Mouse (Mus musculus) cerebellum, adult 9-11 months (tissue): ENCODE data around the gene Atp8a1.
A peak's percentile ranks its signal among the peaks of the same experiment; 100 is the strongest.
"Not testable (repeated sequence)": the region's sequence is repeated elsewhere in the genome, so short reads cannot be mapped to it uniquely, and the experiment has no call there.

Experiments
- DNase-seq: peaks from one replicate; pipeline ENCODE4 v3.0.0; 2022

Gene Atp8a1

GRCm38 (mm10) chr5:67826278-67826677 is 21.0 kb downstream of the Atp8a1 start:
- DNase-seq, result no peak

- DNase-seq, result peak; percentile 48
Observed at GRCm38 (mm10) chr5:67824600-67824999, 22.6 kb downstream of the Atp8a1 start.

DNA sequence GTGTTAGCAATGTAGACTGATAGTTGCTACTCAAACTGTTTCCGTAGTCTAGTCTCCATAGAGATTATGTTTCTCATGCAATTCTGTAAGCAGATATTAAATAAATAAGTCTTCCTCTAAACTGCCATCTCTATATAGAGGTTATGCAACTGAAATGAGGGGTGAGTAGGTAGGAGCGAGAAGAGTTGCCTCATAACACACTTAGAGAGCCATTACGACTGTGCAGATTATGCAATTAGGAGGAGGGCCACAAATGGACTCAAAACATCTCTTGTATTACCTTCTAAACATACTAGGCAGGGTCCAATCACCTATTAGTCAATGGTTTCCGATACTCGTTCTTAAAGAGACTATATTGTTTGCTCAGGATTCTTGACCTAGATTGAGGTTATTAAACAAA is 23.5 kb downstream of the Atp8a1 start:
- DNase-seq, result no peak

DNA sequence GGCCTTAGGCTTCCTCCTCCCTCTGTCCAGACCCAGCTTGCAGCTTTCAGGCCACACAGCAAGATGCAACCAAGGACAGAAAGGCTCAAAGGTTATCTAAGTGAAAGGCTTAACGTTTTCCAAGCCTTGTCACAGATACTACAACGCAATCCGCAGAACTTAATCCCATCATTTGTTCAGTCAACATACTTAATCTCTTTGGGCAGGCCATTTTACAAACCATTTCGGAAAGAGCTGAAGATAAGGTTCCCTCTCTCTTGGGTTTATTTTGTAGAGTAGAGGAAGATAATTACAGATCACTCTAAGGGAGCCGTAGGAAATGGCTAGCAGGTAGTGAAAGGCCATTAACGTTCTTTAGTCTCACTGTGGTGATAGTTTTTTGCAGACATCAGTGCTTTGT is 24.6 kb downstream of the Atp8a1 start:
- DNase-seq, result no peak

GRCm38 (mm10) chr5:67821987-67822401 is 25.2 kb downstream of the Atp8a1 start:
- no peak for DNase-seq

DNA sequence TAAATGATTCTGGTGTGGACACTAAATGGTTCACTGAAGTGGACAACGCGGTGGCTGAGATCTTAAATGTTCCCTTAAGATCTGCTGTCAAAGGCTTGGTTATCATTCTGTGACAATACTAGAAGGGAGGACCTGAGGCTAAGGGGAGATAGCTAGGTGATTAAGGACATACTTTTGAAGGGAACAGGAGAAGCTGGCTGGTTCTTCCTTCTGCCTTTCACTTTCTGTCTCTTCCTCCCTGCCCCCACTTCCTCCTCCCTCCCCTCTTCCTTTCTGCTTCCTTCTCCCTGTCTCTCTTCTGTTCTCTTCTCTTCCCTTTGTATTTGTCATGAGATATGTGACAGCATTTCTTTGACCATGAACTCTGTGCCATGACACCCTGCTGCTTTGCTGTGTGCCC is 26.0 kb downstream of the Atp8a1 start:
- no peak for DNase-seq

DNA sequence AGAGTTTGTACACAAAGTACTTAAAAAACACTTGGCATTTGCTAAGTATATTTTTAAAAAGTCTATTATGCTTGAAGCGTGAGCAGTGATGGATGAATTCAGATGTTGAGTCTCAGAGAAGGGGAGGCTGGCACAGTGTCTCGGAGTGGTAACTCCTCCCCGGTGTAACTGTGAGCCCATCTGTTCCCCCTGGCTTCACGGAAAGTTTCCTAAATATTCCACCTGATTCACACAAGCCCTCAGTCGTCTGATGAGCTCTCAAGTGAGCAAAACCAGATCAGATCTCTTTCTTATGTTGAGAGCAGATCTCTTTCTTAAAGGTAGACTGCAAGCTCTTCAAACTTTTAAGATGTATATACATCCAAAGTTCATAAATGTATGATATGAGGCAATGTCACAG is 27.8 kb downstream of the Atp8a1 start:
- peak; percentile 60 for DNase-seq

- no peak for DNase-seq
Observed at GRCm38 (mm10) chr5:67815572-67816325, 31.5 kb downstream of the Atp8a1 start.

DNA sequence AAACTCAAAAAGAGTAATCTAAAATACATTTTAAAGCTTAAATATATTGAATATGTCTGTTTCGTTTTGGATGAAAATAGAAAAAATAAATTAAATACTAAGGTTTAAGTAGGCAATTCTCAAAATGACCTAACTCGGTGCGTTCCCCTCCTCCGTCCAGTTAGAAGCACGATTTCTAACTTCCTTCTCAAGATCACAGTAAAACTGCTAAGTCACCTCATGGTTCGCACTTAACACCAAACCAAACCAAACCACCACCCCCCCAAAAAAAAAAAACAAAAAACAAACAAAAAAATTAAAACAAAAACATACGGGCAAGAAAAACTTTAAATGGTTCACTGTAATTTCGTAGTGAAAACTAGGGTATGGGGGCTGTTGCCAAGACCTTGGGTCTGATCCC is 32.2 kb downstream of the Atp8a1 start:
- DNase-seq, result not testable (repeated sequence)

- DNase-seq, result no peak
Observed at GRCm38 (mm10) chr5:67814437-67814965, 32.7 kb downstream of the Atp8a1 start.

GRCm38 (mm10) chr5:67813334-67813733 is 33.9 kb downstream of the Atp8a1 start:
- no peak for DNase-seq

DNA sequence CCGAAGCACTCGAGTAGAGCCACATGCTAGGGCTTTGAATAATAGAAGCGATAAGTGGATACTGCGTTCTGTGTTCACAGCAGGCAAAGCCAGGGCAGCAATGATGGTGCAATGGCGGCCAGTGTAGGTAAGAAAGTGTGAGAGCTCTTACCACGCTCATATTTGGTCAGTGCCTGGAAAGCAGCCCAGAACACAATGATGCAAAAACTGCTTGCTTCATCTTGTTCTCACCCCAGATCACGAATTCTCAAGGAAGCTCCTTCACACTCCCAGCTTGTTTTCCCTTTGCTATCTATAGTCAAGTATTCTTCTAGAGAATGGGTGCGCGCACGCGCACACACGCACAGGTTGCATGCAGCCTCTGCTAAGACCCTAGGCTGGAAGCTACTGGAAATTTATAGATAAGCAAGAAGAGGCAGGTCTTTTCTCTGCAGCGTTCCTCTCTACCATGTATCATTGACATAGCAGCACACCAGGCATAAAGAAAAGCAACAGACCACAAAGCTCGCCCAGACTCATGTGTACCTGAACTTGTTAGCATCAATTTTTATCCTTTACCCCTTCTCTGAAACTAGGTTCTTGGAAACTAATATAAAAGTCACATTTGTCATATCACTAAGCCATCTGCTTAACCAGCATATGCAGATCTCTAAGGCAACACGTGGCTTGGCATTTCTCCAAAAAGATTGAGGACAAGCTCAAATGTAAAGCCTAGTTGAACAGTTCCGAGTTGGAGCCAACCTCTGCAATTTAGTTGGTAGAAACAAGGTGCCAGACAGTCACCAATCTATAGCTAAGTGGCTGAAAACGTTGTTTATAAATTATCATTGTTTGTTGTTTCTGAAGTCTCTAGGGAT is 44.8 kb downstream of the Atp8a1 start:
- DNase-seq, result peak; percentile 77

DNA sequence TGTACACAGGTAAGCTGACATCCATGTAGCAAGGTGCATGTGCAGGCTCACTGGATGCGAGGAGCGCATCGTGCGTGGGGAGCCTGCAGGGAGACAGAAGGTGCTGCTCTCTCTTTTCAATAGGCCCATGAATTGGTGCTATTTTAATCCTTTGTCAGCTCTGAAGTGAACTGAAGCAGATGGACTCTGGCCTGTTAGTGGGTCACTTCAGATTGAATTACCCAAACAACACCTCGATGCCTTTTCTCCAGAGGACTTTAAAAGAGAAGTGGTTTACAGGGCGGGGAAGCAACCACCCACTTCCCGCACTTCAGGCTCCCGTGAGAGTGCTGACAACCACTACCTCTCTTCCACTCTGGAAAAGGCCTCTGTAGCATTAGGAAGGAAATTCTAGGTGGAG is 46.4 kb downstream of the Atp8a1 start:
- DNase-seq, result peak; percentile 75

GRCm38 (mm10) chr5:67799785-67800184 is 47.4 kb downstream of the Atp8a1 start:
- DNase-seq, result peak; percentile 37

- peak; percentile 39 for DNase-seq
Observed at GRCm38 (mm10) chr5:67798348-67798747, 48.9 kb downstream of the Atp8a1 start.

- peak; percentile 60 for DNase-seq
Observed at GRCm38 (mm10) chr5:67797006-67797958, 50.0 kb downstream of the Atp8a1 start.

DNA sequence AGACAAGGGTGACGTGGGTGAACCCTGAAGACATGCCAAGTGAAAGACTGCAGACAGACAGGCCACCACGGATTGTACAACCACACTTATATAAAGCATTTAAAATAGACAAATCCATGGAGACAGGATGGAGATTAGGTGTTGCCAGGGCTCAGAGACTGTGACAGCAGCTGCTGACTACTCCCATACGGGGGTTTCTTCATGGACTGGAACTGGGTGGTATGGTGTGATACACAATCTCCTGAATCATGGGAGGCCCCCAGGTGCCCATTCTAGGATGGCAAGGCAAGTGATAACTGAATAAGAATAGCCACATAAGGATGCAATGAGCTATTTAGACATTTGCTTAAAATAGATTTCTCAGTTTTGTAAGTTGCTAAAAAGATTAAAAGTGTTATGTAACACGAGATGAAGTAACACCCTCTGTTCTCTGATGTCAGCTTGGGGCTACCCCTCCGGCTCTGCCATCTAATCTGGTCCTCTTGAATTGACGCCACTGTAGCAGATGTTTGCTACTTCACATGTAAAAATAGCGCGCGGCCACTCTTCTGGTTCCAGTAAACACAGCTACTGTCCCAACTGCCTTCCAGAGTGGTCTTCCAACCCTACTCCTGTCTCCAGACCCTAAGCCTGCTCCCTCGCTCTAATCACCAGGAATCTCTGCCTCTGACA is 53.0 kb downstream of the Atp8a1 start:
- DNase-seq, result no peak

DNA sequence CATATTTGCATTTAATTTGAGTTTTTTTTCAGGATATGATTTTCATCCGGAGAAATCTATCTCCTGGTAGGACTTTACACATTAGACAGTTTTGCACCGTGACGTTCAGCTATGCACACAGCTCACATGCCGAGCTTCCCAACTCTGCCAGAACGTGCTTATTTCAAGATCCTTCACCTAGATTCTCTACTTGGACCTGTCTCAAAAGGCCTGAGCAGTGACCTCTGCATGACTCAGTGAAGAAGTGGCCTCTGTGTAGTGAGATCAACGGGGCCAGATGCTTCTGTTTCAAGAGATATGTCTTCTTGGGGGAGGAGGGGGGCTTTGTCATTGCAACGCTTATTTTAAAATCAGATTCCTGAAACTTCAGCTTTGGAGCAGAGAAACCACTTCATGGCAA is 64.5 kb downstream of the Atp8a1 start:
- no peak for DNase-seq

DNA sequence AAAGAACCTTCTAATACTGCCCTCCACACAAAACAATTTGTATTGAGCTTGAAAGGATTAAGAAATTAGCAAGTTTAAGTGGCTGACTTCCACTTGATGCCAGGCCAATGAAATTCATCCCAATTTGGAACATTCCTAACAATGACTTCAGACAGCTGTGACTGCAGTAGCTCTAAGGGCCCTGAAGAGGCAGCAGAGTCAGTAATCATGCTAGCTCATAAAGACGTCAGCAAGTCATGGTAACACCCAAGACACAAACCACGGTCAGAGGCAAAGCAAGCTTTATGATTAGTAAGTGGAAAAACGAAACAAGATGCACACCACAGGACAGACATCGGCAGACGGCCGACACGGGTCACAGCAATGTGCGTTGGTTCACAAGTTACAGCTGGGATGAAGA is 69.2 kb downstream of the Atp8a1 start:
- DNase-seq, result peak; percentile 41

DNA sequence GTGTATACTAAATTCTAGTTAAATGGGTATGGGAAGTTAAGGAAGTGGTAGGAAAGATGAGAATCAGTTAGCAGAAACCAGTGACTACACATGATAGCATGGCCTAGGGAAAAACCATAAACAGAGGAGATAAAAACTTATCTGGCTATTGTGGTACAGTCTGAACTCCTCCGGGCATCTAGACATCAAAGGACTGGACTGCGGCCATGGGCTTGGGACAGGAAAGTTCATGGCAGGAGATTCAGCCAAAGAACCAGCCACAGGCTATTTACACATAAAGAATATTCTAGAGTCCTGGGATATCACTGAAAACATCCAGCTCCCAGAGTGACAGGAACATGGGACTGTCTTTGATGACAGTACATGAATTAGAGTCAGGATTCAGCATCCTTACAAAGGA is 73.0 kb downstream of the Atp8a1 start:
- no peak for DNase-seq

GRCm38 (mm10) chr5:67768708-67769107 is 78.5 kb downstream of the Atp8a1 start:
- no peak for DNase-seq

GRCm38 (mm10) chr5:67764798-67765197 is 82.4 kb downstream of the Atp8a1 start:
- DNase-seq, result no peak
